Mouse (Mus musculus) hindbrain, embryonic 14.5 days (tissue): Measurements from ENCODE around the gene Sh3bgr. TPM values are rescaled to one million over a fixed set of nuclear protein-coding genes. Genes with fewer than 3 reads are reported as not detected.

Experiments
- ATAC-seq: fragments of 200-750 bp; cut with Nextera tagmentation; 2 replicates; pipeline ENCODE4 v1.8.0; 2017; ENCODE audit warnings: moderate number of reproducible peaks, mild to moderate bottlenecking, moderate TSS enrichment, moderate library complexity; ENCODE audit not compliant: low FRiP score
- DNase-seq: peaks from one replicate; pipeline ENCODE4 v3.0.0-alpha.2; 2015; ENCODE audit warnings: low spot score
- H3K27ac ChIP-seq: fragments of 300-500 bp; sonication (generic); 2 replicates; pipeline ENCODE4 v1.5.1; 2014; ENCODE audit warnings: mild to moderate bottlenecking, moderate library complexity
- H3K27me3 ChIP-seq: fragments of 300-500 bp; sonication (generic); 2 replicates; pipeline ENCODE4 v1.6.1; 2014; ENCODE audit warnings: mild to moderate bottlenecking, low read length, mixed read lengths; ENCODE audit not compliant: control insufficient read depth, insufficient read depth
- H3K36me3 ChIP-seq: fragments of 300-500 bp; sonication (generic); replicated peaks from 2 replicates; pipeline ENCODE4 v1.6.1; 2014; ENCODE audit not compliant: control insufficient read depth, insufficient read depth
- H3K4me1 ChIP-seq: fragments of 300-500 bp; sonication (generic); replicated peaks from 2 replicates; pipeline ENCODE4 v1.6.1; 2014; ENCODE audit warnings: antibody characterized with exemption, low read length, mixed read lengths; ENCODE audit not compliant: control insufficient read depth, insufficient read depth
- H3K4me2 ChIP-seq: fragments of 300-500 bp; sonication (generic); replicated peaks from 2 replicates; pipeline ENCODE4 v1.6.1; 2014; ENCODE audit warnings: mild to moderate bottlenecking, moderate library complexity
- H3K4me3 ChIP-seq: fragments of 300-500 bp; sonication (generic); replicated peaks from 2 replicates; pipeline ENCODE4 v1.5.1; 2014; ENCODE audit warnings: mild to moderate bottlenecking, low read length
- H3K9ac ChIP-seq: fragments of 300-500 bp; sonication (generic); 2 replicates; pipeline ENCODE4 v1.6.1; 2014
- H3K9me3 ChIP-seq: fragments of 300-500 bp; sonication (generic); 2 replicates; pipeline ENCODE4 v1.6.1; 2016; ENCODE audit warnings: low read length; ENCODE audit not compliant: control insufficient read depth
- WGBS: fragments of 180-500 bp; shearing (Covaris S2); extraction: QIAGEN DNeasy Blood & Tissue Kit; methylation state at CpG from one replicate; pipeline ENCODE4 v1.1.7; 2014; 5-methylcytosine and 5-hydroxymethylcytosine counted together
- polyA plus RNA-seq: library from polyadenylated mRNA; unstranded; fragments of >200 nt; fragmentation: Nextera tagmentation; extraction: Ambion mirVana; gene quantifications from 2 replicates; pipeline ENCODE4 v1.2.1, GENCODE M21; 2014

Sh3bgr gene
- polyA plus RNA-seq: 1.3 and 2.6 TPM in 2 replicates

GRCm38 (mm10) chr16:96199913-96200701, at the start of gene Sh3bgr:
Gene Sh3bgr, plus strand, starts transcription at chr16:96200450.
- Histone ChIP-seq H3K4me2 (peak within 1 kb of the TSS; percentile 47), H3K4me3 (peak within 1 kb of the TSS; percentile 13), H3K36me3 (no peaks in the 10 kb centered on the region), H3K27me3 (no peaks in the 10 kb centered on the region), H3K4me1 (no peaks in the 10 kb centered on the region), H3K9me3 (no peaks in the 10 kb centered on the region), H3K27ac (no peak within 1 kb of the TSS), H3K9ac (no peak within 1 kb of the TSS)
- 9% methylated on average over 20 of the region's 20 CpGs for WGBS
- DNase-seq: no peak
- ATAC-seq: 0 out of 2 replicates have a peak, but pooled peaks have one; percentile 37

- Histone ChIP-seq H3K9ac (no peak overlapping the region), H3K27me3 (no peaks in the 10 kb centered on the region), H3K9me3 (no peaks in the 10 kb centered on the region), H3K36me3 (peaks cover 38% of the 10 kb centered on the region), H3K4me2 (no peak overlapping the region), H3K4me3 (no peak overlapping the region), H3K27ac (no peak overlapping the region), H3K4me1 (peaks cover 6% of the 10 kb centered on the region)
- ATAC-seq (no peak), DNase-seq (no peak)
- 86% methylated on average over 4 of the region's 4 CpGs for WGBS
Measured at GRCm38 (mm10) chr16:96150995-96151394, 49.3 kb upstream of the Sh3bgr start.

DNA sequence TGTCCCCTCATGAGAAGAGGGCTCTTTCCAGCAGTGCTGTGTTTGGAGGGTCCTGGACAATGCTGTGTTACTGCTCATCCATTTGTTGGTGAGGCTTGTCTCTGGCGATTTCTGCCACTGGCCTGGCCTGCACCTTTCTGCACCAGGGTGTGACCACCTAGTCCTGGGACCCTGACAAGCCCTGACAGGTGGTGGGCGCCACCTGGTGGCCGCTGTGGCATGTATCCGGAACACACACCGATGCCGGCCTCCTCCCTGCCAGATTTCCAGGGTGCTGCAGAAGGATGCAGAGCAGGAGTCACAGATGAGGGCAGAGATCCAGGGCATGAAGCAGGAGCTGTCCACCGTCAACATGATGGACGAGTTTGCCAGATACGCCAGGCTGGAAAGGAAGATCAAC, 48.7 kb upstream of the Sh3bgr start:
- peak; percentile 57 for DNase-seq
- peaks cover under 1% of the 10 kb centered on the region for H3K4me1 ChIP-seq
- no peak overlapping the region for H3K4me2 ChIP-seq
- peaks cover 42% of the 10 kb centered on the region for H3K36me3 ChIP-seq
- no peak overlapping the region for H3K9ac ChIP-seq
- no peak overlapping the region for H3K4me3 ChIP-seq
- no peaks in the 10 kb centered on the region for H3K27me3 ChIP-seq
- no peaks in the 10 kb centered on the region for H3K9me3 ChIP-seq
- 27% methylated on average over 9 of the region's 9 CpGs for WGBS
- H3K27ac ChIP-seq: no peak overlapping the region
- no peak for ATAC-seq

DNA sequence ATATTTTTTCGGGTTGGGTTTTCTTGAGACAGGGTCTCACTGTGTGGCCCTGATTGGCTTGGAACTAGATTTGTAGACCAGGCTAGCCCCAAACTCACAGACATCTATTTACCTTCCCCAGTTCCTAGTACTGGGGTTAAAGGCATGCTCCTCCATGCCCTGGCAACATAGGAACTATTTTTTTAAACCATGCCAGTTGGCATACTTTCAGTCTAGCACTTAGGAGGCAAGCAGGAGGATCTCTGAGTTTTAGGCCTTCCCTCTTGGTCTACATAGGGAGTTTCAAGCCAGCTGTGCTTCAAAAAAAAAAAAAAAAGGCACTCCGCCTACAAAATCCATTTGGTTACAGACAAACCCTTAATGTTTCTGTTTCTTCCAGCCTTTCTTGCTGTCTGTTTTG, 45.8 kb upstream of the Sh3bgr start:
- 84% methylated on average over 2 of the region's 2 CpGs for WGBS
- H3K4me1 ChIP-seq: peaks cover 12% of the 10 kb centered on the region
- no peak overlapping the region for H3K9ac ChIP-seq
- peaks cover 42% of the 10 kb centered on the region for H3K36me3 ChIP-seq
- H3K27me3 ChIP-seq: no peaks in the 10 kb centered on the region
- H3K9me3 ChIP-seq: no peaks in the 10 kb centered on the region
- H3K27ac ChIP-seq: no peak overlapping the region
- DNase-seq (no peak), ATAC-seq (no peak)
- H3K4me2 ChIP-seq: no peak overlapping the region
- no peak overlapping the region for H3K4me3 ChIP-seq

DNA sequence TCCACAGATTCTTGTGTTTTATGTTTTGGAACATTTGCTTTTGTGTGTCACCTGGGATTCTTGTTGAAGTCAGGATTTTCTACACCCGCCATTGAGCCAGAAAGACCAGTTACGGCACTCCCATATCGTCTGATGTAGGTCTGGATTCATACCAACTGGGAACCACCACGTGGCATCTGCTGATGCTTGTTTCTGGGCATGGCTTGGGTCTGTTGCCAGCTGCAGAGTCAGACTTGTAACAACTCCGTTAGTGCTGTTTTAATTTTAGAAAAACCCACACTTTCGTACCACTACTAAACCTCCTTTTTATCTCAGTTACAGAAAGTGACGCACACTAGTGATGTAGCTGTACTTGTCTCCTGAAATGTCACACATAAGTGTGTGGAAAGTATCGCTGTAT, 44.2 kb upstream of the Sh3bgr start:
- peaks cover 12% of the 10 kb centered on the region for H3K4me1 ChIP-seq
- H3K27ac ChIP-seq: no peak overlapping the region
- ATAC-seq (no peak), DNase-seq (no peak)
- 90% methylated on average over 8 of the region's 8 CpGs for WGBS
- H3K9ac ChIP-seq: no peak overlapping the region
- H3K36me3 ChIP-seq: peaks cover 42% of the 10 kb centered on the region
- H3K4me3 ChIP-seq: no peak overlapping the region
- no peaks in the 10 kb centered on the region for H3K27me3 ChIP-seq
- H3K4me2 ChIP-seq: no peak overlapping the region
- H3K9me3 ChIP-seq: no peaks in the 10 kb centered on the region

DNA sequence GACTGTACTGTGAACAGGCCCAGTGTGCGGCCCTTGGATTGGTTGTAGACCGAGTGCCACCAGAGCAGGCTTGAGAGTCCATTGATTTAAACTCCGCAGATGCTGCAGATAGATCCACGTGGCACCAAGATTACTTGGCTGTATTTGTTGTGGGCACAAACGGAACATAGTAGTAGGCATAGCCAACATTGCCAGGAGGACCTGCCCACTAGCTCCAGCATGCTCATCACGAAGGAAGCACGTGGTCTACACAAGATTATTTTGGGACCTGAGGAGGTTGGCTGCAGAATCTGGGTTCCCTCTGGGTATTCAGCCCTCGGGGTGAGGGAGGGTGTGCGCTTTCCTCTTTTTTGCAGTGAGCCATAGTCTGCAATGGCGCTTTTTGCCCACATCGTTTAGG, 43.1 kb upstream of the Sh3bgr start:
- ATAC-seq (no peak), DNase-seq (no peak)
- H3K4me3 ChIP-seq: no peak overlapping the region
- H3K4me2 ChIP-seq: no peak overlapping the region
- H3K4me1 ChIP-seq: peaks cover 12% of the 10 kb centered on the region
- no peaks in the 10 kb centered on the region for H3K27me3 ChIP-seq
- H3K27ac ChIP-seq: no peak overlapping the region
- WGBS: 87% methylated on average over 11 of the region's 11 CpGs
- H3K9ac ChIP-seq: no peak overlapping the region
- peaks cover 41% of the 10 kb centered on the region for H3K36me3 ChIP-seq
- no peaks in the 10 kb centered on the region for H3K9me3 ChIP-seq

GRCm38 (mm10) chr16:96158511-96159080, 41.7 kb upstream of the Sh3bgr start:
- Histone ChIP-seq H3K9ac (peak overlapping the region; percentile 87), H3K9me3 (no peaks in the 10 kb centered on the region), H3K36me3 (peaks cover 27% of the 10 kb centered on the region), H3K27me3 (no peaks in the 10 kb centered on the region), H3K4me2 (peak overlapping the region; percentile 94), H3K4me1 (peaks cover 12% of the 10 kb centered on the region), H3K27ac (peak overlapping the region; percentile 77), H3K4me3 (peak overlapping the region; percentile 47)
- 52% methylated on average over 12 of the region's 12 CpGs for WGBS
- ATAC-seq (no peak), DNase-seq (peak; percentile 39)

- Histone ChIP-seq H3K9ac (peak overlapping the region; percentile 87), H3K4me2 (peak overlapping the region; percentile 94), H3K36me3 (peaks cover 21% of the 10 kb centered on the region), H3K4me3 (peak overlapping the region; percentile 47), H3K4me1 (peaks cover 12% of the 10 kb centered on the region), H3K9me3 (no peaks in the 10 kb centered on the region), H3K27ac (peak overlapping the region; percentile 77), H3K27me3 (no peaks in the 10 kb centered on the region)
- ATAC-seq: peak; percentile 81
- DNase-seq: peak; percentile 54
- under 1% methylated on average over 63 of the region's 67 CpGs for WGBS
Measured at GRCm38 (mm10) chr16:96159091-96159731, 41.0 kb upstream of the Sh3bgr start.

DNA sequence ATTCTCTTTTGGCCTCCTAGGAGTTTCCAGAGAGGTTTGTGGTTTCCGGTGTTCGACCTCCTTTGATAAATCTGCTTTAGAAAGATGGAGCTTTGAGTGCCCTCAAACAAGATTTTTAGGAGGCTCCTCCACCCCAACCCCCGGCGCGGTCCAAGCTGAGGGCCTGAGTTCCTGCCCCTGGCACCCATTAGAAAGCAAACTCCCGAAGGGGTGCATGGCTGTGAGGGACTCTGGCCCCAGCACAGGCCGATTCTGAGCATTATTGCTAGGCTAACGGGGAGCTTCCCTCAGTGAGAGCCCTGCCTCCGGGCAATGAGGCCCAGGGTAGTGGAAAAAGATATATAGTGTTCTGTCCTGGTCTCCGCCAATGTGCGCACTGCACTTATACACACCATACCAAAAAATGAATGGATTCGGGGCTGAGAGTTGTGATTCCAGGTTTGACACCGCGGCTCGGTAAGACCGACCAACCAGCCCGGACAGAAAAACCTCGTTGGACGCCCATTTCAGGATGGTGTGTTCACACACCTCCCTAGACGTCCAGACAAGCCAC, 40.4 kb upstream of the Sh3bgr start:
- ATAC-seq (0 out of 2 replicates have a peak, but pooled peaks have one; percentile 4), DNase-seq (no peak)
- no peaks in the 10 kb centered on the region for H3K27me3 ChIP-seq
- peaks cover 12% of the 10 kb centered on the region for H3K4me1 ChIP-seq
- H3K9ac ChIP-seq: peak overlapping the region; percentile 87
- peaks cover 14% of the 10 kb centered on the region for H3K36me3 ChIP-seq
- 0 out of 2 replicates have a peak overlapping the region, but pooled peaks have one; percentile 77 for H3K27ac ChIP-seq
- H3K9me3 ChIP-seq: no peaks in the 10 kb centered on the region
- peak overlapping the region; percentile 94 for H3K4me2 ChIP-seq
- WGBS: 80% methylated on average over 20 of the region's 20 CpGs
- H3K4me3 ChIP-seq: peak overlapping the region; percentile 47
